Mouse (Mus musculus): ENCODE measurements around the gene Utp18. TPM values are rescaled to one million over a fixed set of nuclear protein-coding genes. Genes with fewer than 3 reads are reported as not detected.

The Utp18 gene
- total and polyA plus RNA-seq, 3 experiments: 2.9 to 11.3 (median 9.9) TPM

DNA sequence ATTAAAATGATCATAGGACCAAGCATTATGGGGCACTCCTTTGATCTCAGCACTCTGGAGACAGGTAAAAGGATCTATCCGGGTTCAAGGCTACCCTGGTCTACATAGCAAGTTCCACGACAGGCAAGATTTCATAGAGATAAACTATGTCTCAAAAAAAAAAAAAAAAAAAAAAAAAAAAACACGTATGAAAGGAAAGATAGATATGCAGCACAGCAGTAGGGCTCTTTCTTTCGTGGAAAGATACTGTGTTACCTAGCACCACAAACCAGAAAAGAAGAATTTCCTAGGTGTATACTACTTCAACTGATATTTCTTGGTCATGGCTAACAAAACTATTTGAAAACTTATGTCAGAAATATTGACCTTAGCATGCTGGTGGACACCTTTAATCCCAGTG is 21.3 kb upstream of the Utp18 start:
- TF ChIP-seq CTCF (IDR thresholded peaks at IDR 0.05) (no peak), EP300 (IDR thresholded peaks at IDR 0.05; ENCODE audit: insufficient read depth, low read depth, low read length) (no peak), POLR2A (IDR thresholded peaks at IDR 0.05; ENCODE audit: insufficient read depth, low read depth, low read length) (no peak)
- Histone ChIP-seq H3K9ac (ENCODE audit: low read depth, low read length) (no peak overlapping the region), H3K4me3 (no peak overlapping the region), H3K27ac (no peak overlapping the region), H3K27me3 (ENCODE audit: control insufficient read depth, insufficient read depth, low read length) (no peaks in the 10 kb centered on the region), H3K4me1 (ENCODE audit: control insufficient read depth, insufficient read depth, low read length) (no peaks in the 10 kb centered on the region), H3K79me2 (replicated peaks; ENCODE audit: control insufficient read depth, insufficient read depth, low read length) (no peaks in the 10 kb centered on the region), H3K36me3 (ENCODE audit: control insufficient read depth, insufficient read depth, low read length) (peaks cover 5% of the 10 kb centered on the region; the same call in 1 of the 2 replicates)
- intact Hi-C loops (cut with DNase I): no loop called here
- DNase-seq: no peak
- WGBS: 87% methylated on average over 4 of the region's 4 CpGs

DNA sequence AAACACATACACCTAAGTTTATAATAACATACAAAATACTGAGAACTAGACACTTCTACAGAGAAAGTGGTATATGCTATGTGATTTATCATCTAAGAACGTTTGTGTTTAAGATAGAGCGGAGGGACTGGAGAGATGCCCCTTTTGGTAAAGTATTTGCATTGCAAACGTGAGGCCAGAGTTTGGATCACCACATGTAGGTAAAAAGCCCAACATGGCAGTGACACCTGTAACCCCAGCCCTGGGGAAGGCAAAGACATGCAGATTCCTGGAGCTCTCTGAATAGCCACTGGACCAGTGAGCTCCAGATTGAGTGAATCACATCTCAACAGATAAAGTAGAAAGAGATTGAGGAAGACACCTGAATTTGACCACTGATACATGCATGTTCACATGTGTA is 12.2 kb upstream of the Utp18 start:
- no peak overlapping the region for H3K9ac ChIP-seq (ENCODE audit: low read depth, low read length)
- no peak overlapping the region for H3K4me3 ChIP-seq
- intact Hi-C loops (cut with DNase I): no loop called here
- no peak for DNase-seq
- TF ChIP-seq POLR2A (IDR thresholded peaks at IDR 0.05; ENCODE audit: insufficient read depth, low read depth, low read length) (no peak), EP300 (IDR thresholded peaks at IDR 0.05; ENCODE audit: insufficient read depth, low read depth, low read length) (no peak), CTCF (IDR thresholded peaks at IDR 0.05) (no peak)
- H3K4me1 ChIP-seq (ENCODE audit: control insufficient read depth, insufficient read depth, low read length): no peaks in the 10 kb centered on the region; the same call in 1 of the 2 replicates
- H3K27me3 ChIP-seq (ENCODE audit: control insufficient read depth, insufficient read depth, low read length): no peaks in the 10 kb centered on the region
- H3K36me3 ChIP-seq (ENCODE audit: control insufficient read depth, insufficient read depth, low read length): peaks cover 2% of the 10 kb centered on the region; the same call in 1 of the 2 replicates
- no peak overlapping the region for H3K27ac ChIP-seq
- WGBS: 77% methylated on average over 3 of the region's 3 CpGs
- no peaks in the 10 kb centered on the region; the same call in 1 of the 2 replicates for H3K79me2 ChIP-seq (replicated peaks; ENCODE audit: control insufficient read depth, insufficient read depth, low read length)

DNA sequence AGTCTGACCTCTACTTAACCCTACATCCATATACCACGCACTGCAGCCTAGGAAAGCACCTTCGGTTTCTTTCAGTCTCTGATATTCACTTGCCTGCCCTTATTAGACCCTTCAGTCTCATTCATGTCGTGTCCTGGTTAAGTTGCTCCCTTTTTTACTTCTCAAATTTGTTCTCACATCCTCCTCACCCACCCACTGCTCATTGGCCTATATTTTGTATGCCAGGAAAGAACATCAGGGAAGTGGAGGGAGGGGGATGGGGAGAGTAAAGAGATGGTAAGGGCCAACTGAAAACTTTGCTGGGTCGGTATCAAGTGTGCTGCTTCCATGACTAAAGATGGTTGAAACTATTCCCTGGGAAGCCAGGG is 1.5 kb upstream of the Utp18 start:
- intact Hi-C loops (cut with DNase I): loop anchor here (5.0 kb wide), 1 partner anchor 70 kb away; the partner anchor contains the start of gene Nme2
- peaks cover 7% of the 10 kb centered on the region for H3K36me3 ChIP-seq (ENCODE audit: control insufficient read depth, insufficient read depth, low read length)
- H3K79me2 ChIP-seq (replicated peaks; ENCODE audit: control insufficient read depth, insufficient read depth, low read length): peaks cover 2% of the 10 kb centered on the region
- WGBS: 4% methylated on average over 4 of the region's 4 CpGs
- H3K27ac ChIP-seq: no peak overlapping the region
- TF ChIP-seq EP300 (IDR thresholded peaks at IDR 0.05; ENCODE audit: insufficient read depth, low read depth, low read length): no peak
- H3K27me3 ChIP-seq (ENCODE audit: control insufficient read depth, insufficient read depth, low read length): no peaks in the 10 kb centered on the region
- DNase-seq: no peak
- peaks cover 8% of the 10 kb centered on the region for H3K4me1 ChIP-seq (ENCODE audit: control insufficient read depth, insufficient read depth, low read length)
- no peak overlapping the region for H3K9ac ChIP-seq (ENCODE audit: low read depth, low read length)
- peak overlapping the region; percentile 87 for H3K4me3 ChIP-seq

DNA sequence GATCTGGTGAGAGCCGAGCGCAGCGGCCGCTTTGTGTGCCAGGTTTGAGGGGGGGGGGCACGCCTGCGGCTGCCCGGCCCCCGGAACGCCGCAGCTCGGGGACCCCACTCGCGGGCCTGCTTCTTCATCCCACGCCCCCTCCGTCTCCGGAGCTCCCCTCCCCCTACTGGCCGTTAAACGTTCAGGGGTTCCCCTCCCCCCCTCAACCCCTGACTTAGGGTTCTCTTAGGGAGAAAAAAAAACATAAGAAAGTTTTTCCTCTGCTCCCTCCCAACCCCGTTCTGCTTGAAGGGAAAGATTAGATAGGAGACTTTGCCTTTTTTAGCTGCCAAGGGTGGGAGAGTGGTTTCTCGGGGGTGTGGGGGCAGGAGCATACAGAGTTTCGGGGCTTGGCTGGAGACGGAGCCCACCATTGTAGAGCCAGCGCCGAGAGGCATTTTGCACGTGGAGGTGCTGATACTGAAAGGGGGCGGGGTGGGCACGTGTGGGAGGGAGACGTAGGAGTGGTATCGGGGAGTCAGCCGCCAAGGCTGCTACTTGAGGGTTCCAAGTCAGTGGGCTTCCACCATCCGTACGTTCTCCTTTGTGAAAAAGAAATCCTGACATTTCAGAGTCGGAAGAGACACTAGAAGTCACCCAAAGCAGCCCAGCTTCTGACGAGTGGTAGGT is 979 bp upstream of the Utp18 start:
- intact Hi-C loops (cut with DNase I): loop anchor here (5.0 kb wide), 1 partner anchor 71 kb away; the partner anchor contains the start of gene Nme2
- no peaks in the 10 kb centered on the region for H3K27me3 ChIP-seq (ENCODE audit: control insufficient read depth, insufficient read depth, low read length)

DNA sequence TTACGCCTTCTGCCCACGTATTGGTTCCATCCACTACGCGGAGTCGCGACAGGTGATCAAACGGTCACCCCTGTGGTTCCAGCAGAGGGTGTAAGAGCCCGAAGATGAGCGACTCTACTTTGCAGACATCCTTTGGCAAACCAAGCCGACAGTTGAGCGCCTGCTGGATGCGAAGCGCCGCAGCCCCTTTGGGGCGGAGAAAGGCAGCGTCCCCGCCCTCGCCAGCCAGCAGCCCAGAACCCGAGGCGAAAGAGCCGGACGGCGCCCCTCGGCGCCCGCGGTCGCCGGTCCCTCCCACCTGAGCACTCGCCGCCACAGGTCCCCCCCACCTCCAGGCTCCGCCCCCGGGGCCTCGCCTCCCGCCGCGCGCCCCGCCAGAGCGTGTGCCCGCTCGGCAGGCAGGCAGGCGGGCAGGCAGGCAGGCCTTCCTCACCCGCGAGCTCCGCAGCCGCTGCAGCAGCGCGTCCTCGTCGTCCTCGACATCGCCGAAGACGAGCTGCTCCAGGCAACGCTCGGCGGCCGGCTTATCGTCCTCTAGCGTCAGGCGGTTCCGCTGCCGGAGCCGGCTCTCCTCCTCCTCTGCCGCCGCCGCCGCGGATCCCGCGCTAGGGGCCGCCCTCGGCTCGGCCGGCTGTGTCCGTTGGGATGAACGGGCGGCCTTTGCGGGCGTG is 530 bp downstream of the Utp18 start:
- H3K27me3 ChIP-seq (ENCODE audit: control insufficient read depth, insufficient read depth, low read length): no peaks in the 10 kb centered on the region
- H3K36me3 ChIP-seq (ENCODE audit: control insufficient read depth, insufficient read depth, low read length): peaks cover 10% of the 10 kb centered on the region
- intact Hi-C loops (cut with DNase I): loop anchor here (5.0 kb wide), 1 partner anchor 72 kb away; the partner anchor contains the start of gene Nme2
- under 1% methylated on average over 81 of the region's 81 CpGs for WGBS
- peak overlapping the region; percentile 99 for H3K27ac ChIP-seq
- H3K9ac ChIP-seq (ENCODE audit: low read depth, low read length): peak overlapping the region; percentile 87
- TF ChIP-seq CTCF (IDR thresholded peaks at IDR 0.05) (peak; percentile 20; the same call in 1 of the 2 replicates), EP300 (IDR thresholded peaks at IDR 0.05; ENCODE audit: insufficient read depth, low read depth, low read length) (no peak)
- peak in 1 of 2 experiments; percentile 80 for DNase-seq
- peak overlapping the region; percentile 87 for H3K4me3 ChIP-seq
- H3K79me2 ChIP-seq (replicated peaks; ENCODE audit: control insufficient read depth, insufficient read depth, low read length): peaks cover 3% of the 10 kb centered on the region
- peaks cover 8% of the 10 kb centered on the region for H3K4me1 ChIP-seq (ENCODE audit: control insufficient read depth, insufficient read depth, low read length)

More for the DNA sequence above, 979 bp upstream of the Utp18 start:
- WGBS: under 1% methylated on average over 29 of the region's 34 CpGs
- Histone ChIP-seq H3K9ac (ENCODE audit: low read depth, low read length) (peak overlapping the region; percentile 81), H3K4me3 (peak overlapping the region; percentile 87), H3K27ac (peak overlapping the region; percentile 99), H3K36me3 (ENCODE audit: control insufficient read depth, insufficient read depth, low read length) (peaks cover 6% of the 10 kb centered on the region), H3K79me2 (replicated peaks; ENCODE audit: control insufficient read depth, insufficient read depth, low read length) (peaks cover 2% of the 10 kb centered on the region), H3K4me1 (ENCODE audit: control insufficient read depth, insufficient read depth, low read length) (peaks cover 8% of the 10 kb centered on the region)
- peak; percentile 19 to 31 for DNase-seq
- TF ChIP-seq CTCF (IDR thresholded peaks at IDR 0.05) (no peak), EP300 (IDR thresholded peaks at IDR 0.05; ENCODE audit: insufficient read depth, low read depth, low read length) (no peak), POLR2A (IDR thresholded peaks at IDR 0.05; ENCODE audit: insufficient read depth, low read depth, low read length) (no peak)

DNA sequence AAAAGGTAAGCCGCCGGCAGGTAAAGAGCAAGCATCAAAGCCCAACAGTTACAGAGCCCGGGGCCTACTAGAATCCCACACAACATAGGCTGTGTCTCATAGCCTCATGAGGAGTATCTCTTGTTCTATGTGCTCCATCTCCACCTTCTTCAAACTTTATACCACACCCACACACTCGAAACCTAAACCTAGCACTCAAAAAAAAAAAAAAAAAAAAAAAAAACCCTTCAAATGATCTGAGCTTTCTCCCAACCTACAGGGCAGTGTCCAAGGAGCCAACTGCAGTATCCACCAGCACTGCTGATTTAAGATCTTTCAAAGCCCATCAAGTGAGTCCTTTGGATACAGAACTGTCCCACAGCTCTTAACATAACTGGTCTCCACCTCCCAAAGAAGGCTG is 1.5 kb downstream of the Utp18 start:
- Histone ChIP-seq H3K4me1 (ENCODE audit: control insufficient read depth, insufficient read depth, low read length) (peaks cover 8% of the 10 kb centered on the region), H3K9ac (ENCODE audit: low read depth, low read length) (no peak overlapping the region), H3K27ac (no peak overlapping the region), H3K4me3 (peak overlapping the region; percentile 87), H3K27me3 (ENCODE audit: control insufficient read depth, insufficient read depth, low read length) (no peaks in the 10 kb centered on the region), H3K36me3 (ENCODE audit: control insufficient read depth, insufficient read depth, low read length) (peaks cover 10% of the 10 kb centered on the region), H3K79me2 (replicated peaks; ENCODE audit: control insufficient read depth, insufficient read depth, low read length) (peaks cover 3% of the 10 kb centered on the region)
- intact Hi-C loops (cut with DNase I): no loop called here
- 93% methylated on average over 4 of the region's 4 CpGs for WGBS
- DNase-seq: no peak
- TF ChIP-seq CTCF (IDR thresholded peaks at IDR 0.05) (no peak), EP300 (IDR thresholded peaks at IDR 0.05; ENCODE audit: insufficient read depth, low read depth, low read length) (no peak), POLR2A (IDR thresholded peaks at IDR 0.05; ENCODE audit: insufficient read depth, low read depth, low read length) (no peak)

All from heart, adult 2 months (tissue).